Mouse (Mus musculus) erythroid progenitor cell, adult 5-6 weeks (primary cell): Measurements from ENCODE around the gene Dao. TPM values are rescaled to one million over a fixed set of nuclear protein-coding genes. Genes with fewer than 3 reads are reported as not detected.

Experiments
- ATAC-seq: replicated peaks from 2 replicates; pipeline ENCODE4 v1.8.0; 2016; ENCODE audit warnings: moderate number of reproducible peaks, mild to moderate bottlenecking, moderate TSS enrichment, inconsistent platforms; ENCODE audit not compliant: poor library complexity, low FRiP score, severe bottlenecking
- total RNA-seq, 2 experiments: library from RNA; stranded (forward) in 1 of 2; stranded (reverse) in 1 of 2; fragments of 150-400 nt in 1 of 2; fragments of 186-747, 209-891 nt in 1 of 2; gene quantifications; 2 replicates each; pipeline versions ENCODE4 v1.2.3 to v1.2.4; 2015 to 2017; ENCODE audit warnings: low replicate concordance in 2 of 2

Gene Dao
- total RNA-seq, 2 experiments from 2014 or later = not detected

DNA sequence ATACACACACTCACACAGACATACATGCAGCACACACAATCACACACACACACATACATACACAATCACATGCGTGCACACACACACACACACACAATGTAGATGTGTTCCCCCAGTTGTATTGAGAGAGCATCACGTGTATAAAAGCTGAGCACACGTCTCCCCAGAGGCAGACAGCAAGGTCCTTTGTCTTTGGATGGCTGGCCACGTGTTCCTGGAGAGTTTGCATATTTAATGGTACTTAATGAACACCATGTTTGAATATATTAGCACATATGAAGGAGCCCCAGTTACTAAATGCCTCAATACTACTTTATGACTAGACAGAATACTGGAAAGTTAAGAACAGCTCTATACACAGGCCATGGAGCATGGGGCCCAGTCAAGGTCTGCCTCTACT lies 60.5 kb downstream of the Dao start:
- ATAC-seq = no peak

GRCm38 (mm10) chr5:114065161-114065560 lies 61.7 kb downstream of the Dao start, which contains the start of gene Usp30:
Usp30 (plus strand) TSS chr5:114065461.
- ATAC-seq = no peak

DNA sequence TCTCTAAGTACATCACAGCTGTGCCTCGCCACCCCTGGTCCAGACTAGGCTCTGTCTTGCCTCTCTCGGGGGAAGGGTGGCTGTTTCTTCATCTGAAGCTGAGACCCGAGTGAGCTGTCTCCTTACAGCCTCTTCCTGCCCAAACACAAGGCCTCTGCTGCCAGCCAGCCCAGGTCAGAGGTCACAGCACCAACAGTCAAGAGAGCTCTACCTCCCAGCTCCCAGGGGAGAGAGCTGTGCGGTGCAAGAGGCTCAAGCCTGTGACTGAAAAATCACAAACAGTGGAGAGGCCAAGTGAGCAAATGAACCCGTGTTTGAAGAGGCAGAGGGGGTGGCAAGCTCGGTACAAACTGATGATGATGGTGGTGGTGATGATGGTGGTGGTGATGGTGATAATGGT lies 63.1 kb downstream of the Dao start:
- no peak for ATAC-seq

- ATAC-seq = no peak
Observed at GRCm38 (mm10) chr5:114067543-114067942, 64.0 kb downstream of the Dao start.

DNA sequence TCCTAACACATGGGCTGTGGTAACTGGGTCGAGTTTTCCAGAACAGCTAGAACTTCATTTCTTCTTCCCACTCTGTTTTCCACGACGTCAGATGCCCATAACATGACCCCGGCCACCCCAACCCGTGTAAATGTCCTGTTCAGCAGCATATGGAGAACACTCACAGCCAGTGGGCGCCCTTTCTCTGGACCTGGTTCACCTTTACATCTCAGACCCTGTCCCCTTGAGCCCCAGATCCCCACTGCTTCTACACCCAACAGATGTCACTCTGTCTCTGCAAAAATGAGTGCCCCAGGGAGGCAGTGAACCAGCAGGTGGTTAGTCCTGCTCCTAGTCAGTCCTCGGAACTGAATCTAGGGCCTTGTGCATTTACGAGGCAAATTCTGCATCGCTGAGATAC lies 64.5 kb downstream of the Dao start:
- ATAC-seq = no peak

- no peak for ATAC-seq
Observed at GRCm38 (mm10) chr5:114070858-114071257, 67.4 kb downstream of the Dao start.

GRCm38 (mm10) chr5:114072262-114072661 lies 68.8 kb downstream of the Dao start:
- no peak for ATAC-seq

Other genes with a start within 250 kb of the Dao start
- gene Sart3, start 231.2 kb upstream of the Dao start, total RNA-seq (2015; ENCODE audit: low replicate concordance) = 8.4 and 22.0 TPM in 2 replicates
- gene Sart3, start 231.2 kb upstream of the Dao start, total RNA-seq (2017; ENCODE audit: low replicate concordance) = 32.1 and 44.9 TPM in 2 replicates
- gene Iscu, start 231.0 kb upstream of the Dao start, total RNA-seq (2015; ENCODE audit: low replicate concordance) = 54.9 and 75.3 TPM in 2 replicates
- 36.4 and 52.0 TPM in 2 replicates for gene Iscu, start 231.0 kb upstream of the Dao start, total RNA-seq (2017; ENCODE audit: low replicate concordance)
- 2.9 TPM in 1 of 2 replicates, not detected in the other for gene Tmem119, start 203.2 kb upstream of the Dao start, total RNA-seq (2015; ENCODE audit: low replicate concordance)
- gene Tmem119, start 203.2 kb upstream of the Dao start, total RNA-seq (2017; ENCODE audit: low replicate concordance) = 3.0 TPM in 1 of 2 replicates, not detected in the other
- gene Selplg, start 171.1 kb upstream of the Dao start, total RNA-seq (2015; ENCODE audit: low replicate concordance) = 81.1 and 83.0 TPM in 2 replicates
- gene Selplg, start 171.1 kb upstream of the Dao start, total RNA-seq (2017; ENCODE audit: low replicate concordance) = 26.7 and 29.5 TPM in 2 replicates
- gene Coro1c, start 94.9 kb upstream of the Dao start, total RNA-seq (2015; ENCODE audit: low replicate concordance) = 32.7 and 52.3 TPM in 2 replicates
- 43.4 and 52.9 TPM in 2 replicates for gene Coro1c, start 94.9 kb upstream of the Dao start, total RNA-seq (2017; ENCODE audit: low replicate concordance)
- gene Ssh1, start 9.8 kb upstream of the Dao start, total RNA-seq (2015; ENCODE audit: low replicate concordance) = 21.3 and 31.9 TPM in 2 replicates
- 30.9 and 43.1 TPM in 2 replicates for gene Ssh1, start 9.8 kb upstream of the Dao start, total RNA-seq (2017; ENCODE audit: low replicate concordance)
- gene Usp30, start 61.8 kb downstream of the Dao start, total RNA-seq (2015; ENCODE audit: low replicate concordance) = 1.8 and 5.0 TPM in 2 replicates
- gene Usp30, start 61.8 kb downstream of the Dao start, total RNA-seq (2017; ENCODE audit: low replicate concordance) = 0.68 and 0.77 TPM in 2 replicates
- gene Svop, start 87.9 kb downstream of the Dao start, total RNA-seq (2015; ENCODE audit: low replicate concordance) = not detected in 2 replicates
- 0.13 TPM in 1 of 2 replicates, not detected in the other for gene Svop, start 87.9 kb downstream of the Dao start, total RNA-seq (2017; ENCODE audit: low replicate concordance)
- gene Alkbh2, start 124.5 kb downstream of the Dao start, total RNA-seq (2015; ENCODE audit: low replicate concordance) = 1.7 and 7.9 TPM in 2 replicates
- not detected in 2 replicates for gene Alkbh2, start 124.5 kb downstream of the Dao start, total RNA-seq (2017; ENCODE audit: low replicate concordance)
- gene Ung, start 126.7 kb downstream of the Dao start, total RNA-seq (2015; ENCODE audit: low replicate concordance) = 1.1 and 3.4 TPM in 2 replicates
- gene Ung, start 126.7 kb downstream of the Dao start, total RNA-seq (2017; ENCODE audit: low replicate concordance) = 1.7 and 5.5 TPM in 2 replicates
- gene Acacb, start 142.8 kb downstream of the Dao start, total RNA-seq (2015; ENCODE audit: low replicate concordance) = 1.3 TPM in 1 of 2 replicates, not detected in the other
- gene Acacb, start 142.8 kb downstream of the Dao start, total RNA-seq (2017; ENCODE audit: low replicate concordance) = not detected in 2 replicates